Mouse (Mus musculus): ENCODE measurements around the gene Gpx3.

DNA sequence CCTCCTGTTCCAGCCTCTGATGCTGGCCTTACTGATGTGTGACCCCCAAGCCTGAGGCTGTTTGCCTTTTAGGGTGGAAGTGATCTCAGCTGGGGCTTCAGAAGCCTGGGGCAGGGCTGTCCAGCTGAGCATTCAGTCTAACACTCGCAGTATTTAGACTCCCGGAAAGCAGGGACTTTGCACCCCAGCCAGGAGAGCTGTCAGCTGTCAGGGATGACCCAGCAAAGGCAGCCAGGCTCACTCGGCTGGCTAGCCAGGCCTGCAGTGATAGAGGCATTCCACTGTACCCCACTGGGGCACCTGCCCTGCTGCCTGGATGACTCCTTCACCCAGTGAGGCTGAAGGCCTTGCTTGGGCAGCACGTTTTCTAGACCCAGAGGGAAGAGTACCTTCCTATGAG is 3.7 kb downstream of the Gpx3 start:
- TF ChIP-seq CTCF (IDR thresholded peaks at IDR 0.05; ENCODE audit: extremely low read depth, insufficient read depth, insufficient read length, insufficient replicate concordance) (no peak), POLR2A (IDR thresholded peaks at IDR 0.05; ENCODE audit: low read depth, low read length) (no peak)
